Mouse (Mus musculus) cerebellum, postnatal 14 days (tissue): ENCODE results near the gene Nab1.

Experiments
- DNase-seq, 2 experiments: peaks; one replicate each; pipeline ENCODE4 v3.0.0; 2021; ENCODE audit warnings: mixed read lengths in 2 of 2

Gene Nab1

GRCm38 (mm10) chr1:52470811-52471489 lies 29.5 kb downstream of the Nab1 start:
- no peak for DNase-seq

- no peak for DNase-seq
These were observed 30.2 kb downstream of the Nab1 start for GRCm38 (mm10) chr1:52470326-52470725.

- no peak for DNase-seq
These were observed 33.9 kb downstream of the Nab1 start for GRCm38 (mm10) chr1:52466518-52467120.

- DNase-seq, result no peak
These were observed 34.6 kb downstream of the Nab1 start for GRCm38 (mm10) chr1:52465830-52466229.

- DNase-seq, result no peak
These were observed 35.2 kb downstream of the Nab1 start for GRCm38 (mm10) chr1:52465264-52465663.

- no peak for DNase-seq
These were observed 37.2 kb downstream of the Nab1 start for GRCm38 (mm10) chr1:52463305-52463704.

- DNase-seq, result no peak
These were observed 43.9 kb downstream of the Nab1 start for GRCm38 (mm10) chr1:52456571-52456970.

GRCm38 (mm10) chr1:52454509-52455001 lies 45.9 kb downstream of the Nab1 start:
- DNase-seq, result peak in 1 of 2 experiments; percentile 17

GRCm38 (mm10) chr1:52451360-52451759 lies 49.1 kb downstream of the Nab1 start:
- DNase-seq, result no peak

GRCm38 (mm10) chr1:52435856-52436255 lies 64.6 kb downstream of the Nab1 start:
- no peak for DNase-seq

GRCm38 (mm10) chr1:52434085-52434484 lies 66.4 kb downstream of the Nab1 start:
- DNase-seq, result no peak

GRCm38 (mm10) chr1:52431806-52432205 lies 68.7 kb downstream of the Nab1 start:
- DNase-seq, result no peak

GRCm38 (mm10) chr1:52430606-52431005 lies 69.9 kb downstream of the Nab1 start:
- no peak for DNase-seq

- DNase-seq, result no peak
These were observed 70.4 kb downstream of the Nab1 start for GRCm38 (mm10) chr1:52430116-52430515.

- no peak for DNase-seq
These were observed 72.5 kb downstream of the Nab1 start for GRCm38 (mm10) chr1:52427841-52428464.

- no peak for DNase-seq
These were observed 76.6 kb downstream of the Nab1 start for GRCm38 (mm10) chr1:52423846-52424245.

- DNase-seq, result no peak
These were observed 77.4 kb downstream of the Nab1 start for GRCm38 (mm10) chr1:52423057-52423456.

GRCm38 (mm10) chr1:52422137-52422536 lies 78.3 kb downstream of the Nab1 start:
- no peak for DNase-seq

- no peak for DNase-seq
These were observed 78.9 kb downstream of the Nab1 start for GRCm38 (mm10) chr1:52421623-52422022.

GRCm38 (mm10) chr1:52419088-52419819 lies 81.2 kb downstream of the Nab1 start:
- no peak for DNase-seq
